Mouse (Mus musculus) hindbrain, embryonic 15.5 days (tissue): ENCODE measurements around the gene Ccdc136. TPM values are rescaled to one million over a fixed set of nuclear protein-coding genes. Genes with fewer than 3 reads are reported as not detected.
A peak's percentile ranks its signal among the peaks of the same experiment; 100 is the strongest.

Experiments used
- ATAC-seq: fragments of 200-750 bp; cut with Nextera tagmentation; 2 replicates; pipeline ENCODE4 v1.8.0; 2017; ENCODE audit warnings: low read depth, moderate number of reproducible peaks, moderate TSS enrichment; ENCODE audit not compliant: low FRiP score
- H3K27ac ChIP-seq: fragments of 300-500 bp; sonication (generic); replicated peaks from 2 replicates; pipeline ENCODE4 v1.5.1; 2015; ENCODE audit warnings: mild to moderate bottlenecking, inconsistent platforms
- H3K27me3 ChIP-seq: fragments of 300-500 bp; sonication (generic); 2 replicates; pipeline ENCODE4 v1.6.1; 2015; ENCODE audit warnings: control low read depth, inconsistent platforms
- H3K36me3 ChIP-seq: fragments of 300-500 bp; sonication (generic); 2 replicates; pipeline ENCODE4 v1.6.1; 2015; ENCODE audit warnings: control low read depth, inconsistent platforms
- H3K4me1 ChIP-seq: fragments of 300-500 bp; sonication (generic); replicated peaks from 2 replicates; pipeline ENCODE4 v1.6.1; 2015; ENCODE audit warnings: control low read depth, inconsistent platforms
- H3K4me2 ChIP-seq: fragments of 300-500 bp; sonication (generic); 2 replicates; pipeline ENCODE4 v1.6.1; 2015; ENCODE audit warnings: moderate library complexity, mild to moderate bottlenecking, inconsistent platforms
- H3K4me3 ChIP-seq: fragments of 300-500 bp; sonication (generic); 2 replicates; pipeline ENCODE4 v1.5.1; 2015; ENCODE audit warnings: mild to moderate bottlenecking, inconsistent platforms
- H3K9ac ChIP-seq: fragments of 300-500 bp; sonication (generic); 2 replicates; pipeline ENCODE4 v1.6.1; 2015; ENCODE audit warnings: inconsistent platforms
- H3K9me3 ChIP-seq: fragments of 300-500 bp; sonication (generic); 2 replicates; pipeline ENCODE4 v1.6.1; 2016; ENCODE audit warnings: control low read depth, inconsistent platforms
- WGBS: fragments of 180-500 bp; shearing (Covaris S2); methylation state at CpG from one replicate; pipeline ENCODE4 v1.1.7; 2015; 5-methylcytosine and 5-hydroxymethylcytosine counted together
- polyA plus RNA-seq: library from polyadenylated mRNA; unstranded; fragments of >200 nt; fragmentation: Nextera tagmentation; extraction: Ambion mirVana; gene quantifications from 2 replicates; pipeline ENCODE4 v1.2.1, GENCODE M21; 2015

Gene Ccdc136
- polyA plus RNA-seq, 1 experiment from 2014 or later = 52.6 TPM

DNA sequence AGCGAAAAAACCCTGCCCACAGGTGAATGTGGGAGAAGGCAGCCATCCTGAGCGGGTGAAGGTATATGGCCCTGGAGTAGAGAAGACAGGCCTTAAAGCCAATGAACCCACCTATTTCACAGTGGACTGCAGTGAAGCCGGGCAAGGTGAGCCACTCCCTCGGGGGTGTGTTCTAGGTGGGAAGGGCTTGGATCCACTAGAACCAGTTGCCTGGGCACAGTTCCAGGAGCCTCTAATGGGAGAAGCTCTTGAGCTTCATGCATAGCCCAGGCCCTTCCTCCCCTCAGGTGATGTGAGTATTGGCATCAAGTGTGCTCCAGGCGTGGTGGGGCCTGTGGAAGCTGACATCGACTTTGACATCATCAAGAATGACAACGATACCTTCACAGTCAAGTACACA lies 49.2 kb downstream of the Ccdc136 start:
- Histone ChIP-seq H3K9me3 (no peaks in the 10 kb centered on the region), H3K4me3 (no peak overlapping the region), H3K4me1 (no peaks in the 10 kb centered on the region), H3K4me2 (no peak overlapping the region), H3K27me3 (no peaks in the 10 kb centered on the region), H3K27ac (no peak overlapping the region), H3K36me3 (no peaks in the 10 kb centered on the region), H3K9ac (no peak overlapping the region)
- WGBS = 96% methylated on average over 7 of the region's 7 CpGs
- ATAC-seq = no peak

GRCm38 (mm10) chr6:29449858-29450257 lies 53.7 kb downstream of the Ccdc136 start:
- H3K4me2 ChIP-seq = no peak overlapping the region
- H3K9me3 ChIP-seq = no peaks in the 10 kb centered on the region
- no peaks in the 10 kb centered on the region for H3K4me1 ChIP-seq
- 30% methylated on average over 4 of the region's 4 CpGs for WGBS
- H3K27ac ChIP-seq = no peak overlapping the region
- H3K4me3 ChIP-seq = no peak overlapping the region
- no peaks in the 10 kb centered on the region for H3K27me3 ChIP-seq
- H3K36me3 ChIP-seq = no peaks in the 10 kb centered on the region
- ATAC-seq = no peak
- no peak overlapping the region for H3K9ac ChIP-seq

DNA sequence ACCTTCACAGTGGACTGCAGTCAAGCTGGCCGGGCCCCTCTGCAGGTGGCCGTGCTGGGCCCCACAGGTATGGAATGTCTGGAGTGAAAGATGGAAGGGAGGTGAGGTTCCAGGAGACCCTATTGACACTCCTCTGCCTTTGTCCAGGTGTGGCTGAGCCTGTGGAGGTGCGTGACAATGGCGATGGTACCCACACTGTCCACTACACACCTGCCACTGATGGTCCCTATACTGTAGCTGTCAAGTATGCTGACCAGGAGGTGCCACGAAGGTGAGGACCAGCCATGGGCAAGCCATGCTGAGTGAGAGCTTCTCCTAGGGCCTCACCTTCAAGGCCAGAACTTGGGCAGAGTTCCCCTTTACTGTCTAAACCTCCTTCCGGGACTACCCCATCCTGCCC lies 54.6 kb downstream of the Ccdc136 start:
- H3K27ac ChIP-seq = no peak overlapping the region
- no peaks in the 10 kb centered on the region for H3K4me1 ChIP-seq
- no peaks in the 10 kb centered on the region for H3K27me3 ChIP-seq
- WGBS = 98% methylated on average over 6 of the region's 6 CpGs
- H3K4me3 ChIP-seq = no peak overlapping the region
- H3K4me2 ChIP-seq = no peak overlapping the region
- H3K9ac ChIP-seq = no peak overlapping the region
- no peaks in the 10 kb centered on the region for H3K36me3 ChIP-seq
- H3K9me3 ChIP-seq = no peaks in the 10 kb centered on the region
- ATAC-seq = no peak

GRCm38 (mm10) chr6:29461502-29461901 lies 65.4 kb downstream of the Ccdc136 start:
- Histone ChIP-seq H3K36me3 (no peaks in the 10 kb centered on the region), H3K27me3 (no peaks in the 10 kb centered on the region), H3K4me1 (no peaks in the 10 kb centered on the region), H3K27ac (no peak overlapping the region), H3K4me3 (no peak overlapping the region), H3K9me3 (no peaks in the 10 kb centered on the region), H3K4me2 (no peak overlapping the region), H3K9ac (no peak overlapping the region)
- WGBS = 63% methylated on average over 7 of the region's 7 CpGs
- ATAC-seq = no peak

DNA sequence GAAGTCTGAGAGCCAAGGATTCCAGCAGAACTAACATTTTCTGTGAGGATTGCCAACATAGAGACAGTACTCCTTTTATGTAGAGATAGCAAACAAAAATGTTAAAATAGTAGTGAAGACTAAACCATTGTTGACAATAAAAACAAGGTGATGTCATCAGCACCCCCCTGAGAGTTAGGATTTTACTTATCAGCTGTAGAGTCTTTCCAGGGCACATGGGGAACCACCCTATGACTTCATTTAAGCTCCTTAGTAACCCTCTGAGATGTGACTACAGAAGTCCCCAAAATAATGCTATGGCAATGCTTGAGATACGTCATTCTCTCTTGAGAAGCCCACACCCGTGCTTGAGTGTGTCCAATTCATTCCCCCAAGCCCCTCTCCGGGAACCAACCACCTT lies 67.3 kb downstream of the Ccdc136 start:
- no peak overlapping the region for H3K9ac ChIP-seq

DNA sequence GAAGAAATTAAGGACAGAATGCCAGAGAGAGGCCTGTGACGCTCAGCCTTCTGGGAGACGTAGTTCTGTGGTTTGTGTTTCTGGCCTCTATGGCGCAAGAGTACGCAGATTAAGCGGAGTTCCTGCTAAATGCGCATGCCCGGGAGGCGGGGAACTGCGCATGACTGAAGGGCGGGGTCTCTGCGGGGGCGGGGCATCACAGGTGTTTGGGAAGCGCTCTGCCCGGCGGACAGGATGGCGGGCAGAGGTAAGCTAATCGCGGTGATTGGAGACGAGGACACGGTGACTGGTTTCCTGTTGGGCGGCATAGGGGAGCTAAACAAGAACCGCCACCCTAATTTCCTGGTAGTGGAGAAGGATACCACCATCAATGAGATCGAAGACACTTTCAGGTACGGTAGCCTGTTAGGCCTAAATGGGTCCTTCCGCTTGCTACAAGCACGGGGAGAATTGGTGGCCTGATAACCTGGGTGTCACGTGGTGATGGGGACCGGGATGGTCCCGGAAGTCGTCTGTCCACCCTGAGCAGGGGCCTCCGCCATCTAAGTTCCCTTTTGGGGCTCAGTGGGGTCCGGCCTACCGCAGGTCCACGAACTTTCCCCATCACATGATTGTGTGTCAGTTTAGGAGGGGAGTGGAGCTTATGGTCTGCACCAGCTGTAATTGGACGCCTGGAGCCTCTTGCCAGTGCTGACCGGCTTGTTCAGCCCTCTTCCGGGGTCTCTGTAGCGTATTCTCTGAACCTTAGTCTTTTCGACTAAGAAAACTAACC lies 71.7 kb downstream of the Ccdc136 start, which contains the start of gene Atp6v1f:
Gene Atp6v1f, plus strand, starts transcription at position 136 of the 772 bp plus-strand sequence.
- peak within 1 kb of the TSS; percentile 88 for H3K27ac ChIP-seq
- H3K4me3 ChIP-seq = peak within 1 kb of the TSS; percentile 88
- H3K4me2 ChIP-seq = peak within 1 kb of the TSS; percentile 54
- H3K4me1 ChIP-seq = peaks cover 11% of the 10 kb centered on the region
- H3K27me3 ChIP-seq = 0 out of 2 replicates have a peak, but pooled peaks cover 3% of the 10 kb centered on the region
- peak within 1 kb of the TSS; percentile 59 for H3K9ac ChIP-seq
- peak; percentile 95 for ATAC-seq
- peaks cover 17% of the 10 kb centered on the region for H3K36me3 ChIP-seq
- H3K9me3 ChIP-seq = no peaks in the 10 kb centered on the region
- WGBS = under 1% methylated on average over 39 of the region's 39 CpGs

More for the DNA sequence above, 67.3 kb downstream of the Ccdc136 start:
- H3K27ac ChIP-seq = no peak overlapping the region
- ATAC-seq = no peak
- H3K36me3 ChIP-seq = no peaks in the 10 kb centered on the region
- H3K9me3 ChIP-seq = no peaks in the 10 kb centered on the region
- H3K4me2 ChIP-seq = no peak overlapping the region
- H3K27me3 ChIP-seq = no peaks in the 10 kb centered on the region
- 82% methylated on average over 3 of the region's 3 CpGs for WGBS
- H3K4me1 ChIP-seq = peaks cover 1% of the 10 kb centered on the region
- H3K4me3 ChIP-seq = no peak overlapping the region

DNA sequence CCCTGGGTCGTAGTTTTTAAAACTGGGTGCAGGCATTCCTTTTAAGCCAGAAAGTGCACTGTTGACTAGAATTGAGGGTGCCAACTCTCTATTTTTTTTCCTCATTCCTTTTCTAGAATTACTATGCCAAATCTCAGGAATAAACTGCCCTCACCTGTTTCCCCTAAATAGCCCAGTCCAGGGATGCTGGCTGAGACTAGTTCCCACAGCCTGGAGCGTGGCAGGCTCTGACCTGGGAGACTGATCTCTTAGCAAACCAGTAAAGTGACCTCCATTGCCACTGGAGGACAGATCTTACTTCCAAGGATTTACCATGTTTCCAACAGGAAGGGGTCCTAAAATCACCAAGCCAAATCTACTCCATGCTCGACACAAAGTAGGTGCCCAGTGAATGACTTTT lies 72.7 kb downstream of the Ccdc136 start:
- 89% methylated on average over 3 of the region's 3 CpGs for WGBS

DNA sequence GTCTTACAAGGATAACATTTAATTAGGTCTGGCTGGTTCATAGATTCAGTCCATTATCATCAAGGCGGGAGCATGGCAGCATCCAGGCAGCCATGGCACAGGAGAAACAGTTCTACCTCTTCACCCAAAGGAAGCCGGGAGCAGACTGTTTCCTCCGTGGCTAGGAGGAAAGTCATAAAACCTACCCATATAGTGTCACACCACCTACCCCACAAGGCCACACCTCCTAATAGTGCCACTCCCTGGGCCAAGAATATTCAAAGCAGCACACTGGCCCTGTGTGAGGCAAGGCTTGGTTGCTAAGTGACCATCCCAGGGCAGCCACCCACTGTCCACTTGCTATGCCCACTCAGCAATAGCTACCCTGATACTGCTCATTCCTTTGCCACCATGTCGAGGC lies 75.0 kb downstream of the Ccdc136 start, which contains the start of gene Atp6v1fnb:
Gene Atp6v1fnb, plus strand, starts transcription at position 301 of the 400 bp plus-strand sequence.
- Histone ChIP-seq H3K4me2 (no peak within 1 kb of the TSS), H3K9ac (no peak within 1 kb of the TSS), H3K4me3 (no peak within 1 kb of the TSS), H3K4me1 (peaks cover 11% of the 10 kb centered on the region), H3K27ac (no peak within 1 kb of the TSS), H3K36me3 (peaks cover 17% of the 10 kb centered on the region), H3K27me3 (peaks cover 6% of the 10 kb centered on the region; the same call in 1 of the 2 replicates), H3K9me3 (no peaks in the 10 kb centered on the region)
- ATAC-seq = no peak
- 91% methylated on average over 4 of the region's 4 CpGs for WGBS

More for the DNA sequence above, 72.7 kb downstream of the Ccdc136 start:
- Histone ChIP-seq H3K9ac (peak overlapping the region; percentile 59; the same call in 1 of the 2 replicates), H3K27ac (no peak overlapping the region), H3K4me3 (peak overlapping the region; percentile 88), H3K36me3 (peaks cover 17% of the 10 kb centered on the region), H3K4me2 (peak overlapping the region; percentile 54), H3K4me1 (peaks cover 11% of the 10 kb centered on the region), H3K27me3 (peaks cover 6% of the 10 kb centered on the region; the same call in 1 of the 2 replicates), H3K9me3 (no peaks in the 10 kb centered on the region)
- no peak for ATAC-seq

DNA sequence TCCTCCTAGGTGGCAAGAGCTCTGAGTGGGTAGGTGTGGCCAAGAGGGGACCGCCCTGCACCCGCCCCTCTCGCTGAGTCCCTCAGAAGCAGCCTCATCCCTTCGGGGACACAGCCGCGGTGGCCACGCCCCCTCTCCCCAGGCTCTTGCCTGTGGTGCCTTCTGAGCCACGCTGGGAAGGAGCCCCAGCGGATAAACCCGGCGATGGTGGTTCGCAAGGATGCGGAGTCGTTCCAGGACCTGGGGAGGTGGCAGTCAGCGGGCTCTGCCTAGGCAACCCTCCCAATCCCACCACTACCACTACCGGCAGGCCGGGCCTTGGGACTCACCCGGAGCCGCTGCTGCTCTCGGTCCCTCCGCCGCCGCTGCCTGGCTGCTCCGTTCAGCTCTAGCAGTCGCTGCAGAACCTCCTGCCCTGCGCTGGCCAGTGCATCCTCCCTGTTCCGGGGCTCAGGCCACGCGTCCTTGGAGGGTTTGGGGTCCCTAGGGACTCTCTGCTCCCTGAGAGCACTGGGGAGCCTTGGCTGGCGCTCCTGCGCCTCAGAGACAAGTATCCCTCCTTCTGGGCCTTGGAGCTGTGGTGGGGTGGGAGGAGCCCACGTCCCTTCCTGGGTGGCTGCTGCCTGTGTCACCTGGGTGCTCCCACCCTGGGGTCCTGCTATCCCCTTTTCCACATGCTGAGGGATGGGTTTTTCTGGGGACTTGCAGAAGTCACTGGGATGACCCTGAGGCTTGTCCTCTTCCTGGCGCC lies 78.0 kb downstream of the Ccdc136 start:
- Histone ChIP-seq H3K4me2 (peak overlapping the region; percentile 51), H3K27me3 (peaks cover 6% of the 10 kb centered on the region; the same call in 1 of the 2 replicates), H3K4me1 (peaks cover 2% of the 10 kb centered on the region), H3K36me3 (peaks cover 17% of the 10 kb centered on the region), H3K27ac (no peak overlapping the region), H3K9ac (0 out of 2 replicates have a peak overlapping the region, but pooled peaks have one; percentile 12), H3K4me3 (peak overlapping the region; percentile 29), H3K9me3 (no peaks in the 10 kb centered on the region)
- 2% methylated on average over 30 of the region's 33 CpGs for WGBS
- ATAC-seq = peak; percentile 84

DNA sequence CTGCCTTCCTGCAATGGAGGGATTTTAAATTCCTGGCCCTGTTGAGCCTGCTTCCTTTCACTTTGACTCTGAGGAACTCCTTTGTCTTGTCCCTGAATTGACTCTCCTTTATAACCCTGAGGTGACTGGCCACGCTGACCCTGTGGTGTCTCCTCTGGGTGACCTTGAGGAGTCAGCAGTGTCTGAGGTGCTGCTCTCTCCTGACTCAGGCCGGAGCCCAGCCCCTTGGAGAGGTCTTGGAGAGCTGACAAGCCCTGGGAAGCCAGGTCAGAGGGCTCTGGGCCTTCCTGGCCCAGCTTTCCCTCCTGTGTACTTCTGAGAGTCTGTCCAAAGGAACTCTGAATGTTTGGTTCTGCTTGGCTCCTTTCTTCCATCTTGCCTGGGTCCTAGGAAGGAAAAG lies 78.6 kb downstream of the Ccdc136 start:
- no peak overlapping the region for H3K4me3 ChIP-seq
- H3K4me1 ChIP-seq = no peaks in the 10 kb centered on the region
- H3K27me3 ChIP-seq = peaks cover 6% of the 10 kb centered on the region; the same call in 1 of the 2 replicates
- H3K9me3 ChIP-seq = no peaks in the 10 kb centered on the region
- H3K27ac ChIP-seq = no peak overlapping the region
- 51% methylated on average over 2 of the region's 2 CpGs for WGBS
- no peak for ATAC-seq
- H3K9ac ChIP-seq = no peak overlapping the region
- H3K36me3 ChIP-seq = peaks cover 16% of the 10 kb centered on the region
- H3K4me2 ChIP-seq = peak overlapping the region; percentile 51; the same call in 1 of the 2 replicates
